Mouse (Mus musculus) heart, postnatal 10 days (tissue): ENCODE results near the gene Naa35. TPM values are rescaled to one million over a fixed set of nuclear protein-coding genes. Genes with fewer than 3 reads are reported as not detected.

Experiments used
- DNase-seq, 2 experiments: peaks; one replicate each; pipeline ENCODE4 v3.0.0; 2021
- intact Hi-C: fragments of 180-260 bp; cut with DNase I; formaldehyde crosslinking; loops from one replicate; pipeline ENCODE4 v1.15.1; 2025
- total RNA-seq, 2 experiments: library from RNA; stranded (reverse); gene quantifications; 2 replicates each; pipeline ENCODE4 v1.2.3; 2021

Naa35 gene
- total RNA-seq, 2 experiments from 2014 or later = 96.1 to 112 TPM

DNA sequence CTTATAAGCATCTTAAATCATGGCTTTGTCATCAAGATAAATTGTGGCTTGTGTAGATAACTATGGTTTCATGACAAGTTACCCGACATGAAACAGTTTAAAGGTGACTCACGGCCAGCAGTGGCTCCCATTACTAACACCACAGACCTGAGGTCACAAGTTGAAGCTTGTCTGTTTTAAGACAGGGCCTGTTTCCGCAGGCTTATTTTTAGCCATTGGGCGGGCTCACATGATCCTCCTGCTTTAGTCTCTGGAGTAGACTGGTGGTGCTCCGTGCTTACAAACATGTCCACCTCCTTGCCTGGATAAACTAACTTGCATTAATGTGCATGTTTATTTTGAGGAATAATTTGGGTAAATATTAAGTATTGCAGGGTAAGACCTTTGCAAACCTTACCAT is 39.8 kb downstream of the Naa35 start:
- DNase-seq = peak; percentile 70 to 76
- intact Hi-C loops = loop anchor here (5.0 kb wide), 1 partner anchor 102 kb away; no protein-coding TSS in a partner anchor

DNA sequence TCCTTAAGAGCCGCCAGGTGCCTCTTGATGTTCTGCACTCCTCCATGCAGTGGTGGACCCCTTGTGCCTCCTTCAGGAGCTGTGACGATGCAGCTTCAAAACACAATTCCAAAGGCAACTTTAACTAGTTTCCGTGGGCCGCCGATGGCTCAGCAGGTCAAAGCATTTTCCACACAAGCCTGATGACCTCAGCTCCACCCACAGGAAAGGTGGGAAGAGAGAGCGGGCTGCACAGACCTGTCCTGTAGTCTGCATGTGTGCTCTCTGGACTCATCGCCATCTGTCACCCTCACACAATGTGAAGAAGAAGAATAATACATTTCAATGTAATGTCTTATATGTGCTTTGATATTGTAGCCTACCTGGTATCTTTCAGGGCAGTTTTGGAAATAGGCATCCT is 41.7 kb downstream of the Naa35 start:
- intact Hi-C loops = loop anchor here (5.0 kb wide), 1 partner anchor 101 kb away; no protein-coding TSS in a partner anchor
- DNase-seq = no peak

DNA sequence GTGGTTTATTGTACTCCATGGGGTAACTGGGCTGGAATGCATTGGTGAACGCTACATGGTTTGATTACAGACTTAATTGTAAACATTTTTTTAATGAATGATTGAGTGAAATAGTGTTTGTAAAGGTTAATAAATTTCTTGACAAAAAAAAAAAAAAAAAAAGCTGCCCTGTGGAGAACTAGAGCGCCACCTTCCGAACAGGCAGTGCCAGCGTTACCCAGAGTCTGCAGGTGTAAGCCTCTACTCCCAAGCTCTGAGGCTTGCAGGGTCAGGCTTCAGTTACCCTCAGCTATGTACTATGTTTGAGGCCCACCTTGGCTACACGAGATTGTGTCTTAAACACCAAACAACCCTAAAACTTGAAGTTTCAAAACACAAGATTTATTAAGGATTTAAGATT is 49.6 kb downstream of the Naa35 start:
- no peak for DNase-seq
- intact Hi-C loops = no loop called here

DNA sequence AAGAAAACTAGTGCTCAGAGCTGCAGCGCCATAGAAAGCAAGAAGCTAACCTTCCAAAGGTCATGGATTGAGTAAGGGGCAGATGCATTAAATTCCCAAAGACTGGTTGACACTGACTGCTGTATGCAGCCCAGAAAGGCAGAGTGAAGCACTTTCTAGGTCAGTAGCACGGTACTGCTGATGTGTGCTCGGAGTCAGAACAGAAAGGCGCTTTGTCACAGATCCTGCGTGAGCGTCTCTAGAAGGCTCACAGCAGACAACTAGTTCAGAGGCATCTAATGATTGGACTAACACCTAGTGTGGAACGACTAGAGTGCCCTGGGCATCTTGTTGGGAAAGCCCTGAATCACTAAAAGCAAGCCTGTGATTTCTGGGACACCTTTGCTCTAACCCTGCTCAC is 52.7 kb downstream of the Naa35 start:
- intact Hi-C loops = no loop called here

DNA sequence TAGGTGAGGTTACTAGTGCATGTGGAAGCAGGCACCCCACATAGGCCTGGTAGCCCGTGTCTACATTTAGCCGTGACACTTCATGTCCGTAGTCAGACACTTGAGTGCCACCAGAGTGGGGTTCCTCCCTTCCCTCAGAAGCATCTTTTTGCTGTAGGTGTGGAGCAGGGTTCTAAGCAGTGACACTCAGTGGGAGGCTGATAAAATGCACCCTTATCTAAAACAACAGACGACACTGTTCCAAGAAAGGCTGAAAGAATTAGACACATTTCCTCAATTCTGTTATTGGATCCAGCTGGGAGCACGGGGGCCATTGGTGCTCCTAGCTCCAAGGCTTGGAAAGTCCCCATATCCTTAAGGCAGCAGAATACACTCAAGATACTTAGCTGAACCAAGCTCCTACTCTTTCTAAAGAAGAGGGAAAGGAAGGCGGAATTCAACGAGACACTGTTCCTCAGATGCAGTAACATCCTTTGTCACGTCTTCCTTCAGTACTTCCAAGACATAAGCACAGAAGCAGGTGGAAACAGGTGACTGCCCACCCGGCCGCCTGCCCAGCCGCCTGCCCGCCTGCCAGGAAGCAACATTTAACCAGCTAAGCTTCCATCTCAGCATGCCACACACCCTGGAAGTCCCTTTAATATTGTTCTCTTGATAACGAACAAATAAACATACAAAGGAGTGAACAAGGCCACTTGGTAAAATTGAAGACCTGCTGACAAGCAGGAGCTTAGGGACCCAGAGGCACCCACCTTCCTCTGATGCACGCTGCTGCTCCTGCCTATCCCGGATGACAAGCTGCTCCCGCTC is 54.5 kb downstream of the Naa35 start:
- intact Hi-C loops = no loop called here
- no peak for DNase-seq

More for the DNA sequence above, 52.7 kb downstream of the Naa35 start:
- no peak for DNase-seq

DNA sequence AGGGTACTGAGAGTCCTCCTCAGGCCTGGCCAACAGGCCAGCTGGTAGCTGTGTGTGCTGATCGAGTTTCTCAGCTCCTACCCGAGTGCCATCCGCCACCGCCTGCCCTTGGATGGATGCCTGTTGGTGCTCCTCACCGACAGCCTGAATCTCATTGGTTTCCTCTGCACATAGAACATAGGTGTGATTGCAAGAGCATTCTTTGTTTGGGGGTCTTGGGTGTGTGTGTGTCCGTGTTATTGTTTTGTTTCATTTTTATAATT is 55.0 kb downstream of the Naa35 start:
- intact Hi-C loops = no loop called here
- no peak for DNase-seq

DNA sequence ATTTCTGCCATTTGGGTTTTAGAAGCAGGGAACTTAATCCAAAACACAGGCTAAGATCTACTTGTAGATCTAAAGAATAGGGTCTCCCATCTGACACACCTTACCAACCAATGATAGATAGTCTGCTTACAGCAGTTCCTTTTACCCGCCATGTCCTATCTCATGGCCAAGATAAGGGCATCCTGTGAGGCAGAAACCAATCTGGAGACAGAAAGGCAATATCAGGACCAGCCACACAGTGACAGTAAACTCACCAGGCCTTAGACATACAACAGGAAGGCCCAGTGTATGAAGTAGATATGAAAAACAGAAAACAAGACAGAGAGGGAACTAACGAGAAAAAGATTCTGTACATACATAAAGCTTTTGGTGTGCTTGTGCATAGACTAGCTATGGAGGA is 57.8 kb downstream of the Naa35 start:
- no peak for DNase-seq
- intact Hi-C loops = no loop called here

DNA sequence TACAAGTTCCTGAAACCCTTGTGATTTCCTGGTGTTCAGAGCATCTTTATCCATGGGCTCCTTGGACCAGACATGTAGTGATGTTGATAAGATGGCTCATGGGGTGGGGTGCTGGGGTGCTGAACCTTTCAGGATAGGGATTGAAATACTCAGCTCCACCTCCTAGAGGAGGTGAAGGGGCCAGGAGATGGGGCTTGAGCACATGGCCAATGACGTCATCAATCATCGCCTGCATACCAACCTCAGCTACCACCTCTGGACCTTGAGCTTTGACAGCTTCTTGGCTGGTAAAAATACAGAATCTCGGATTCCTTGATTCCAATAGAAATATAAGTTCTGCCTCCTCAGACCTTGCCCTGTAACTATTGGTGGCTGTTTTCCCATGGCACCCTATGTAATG is 60.4 kb downstream of the Naa35 start:
- DNase-seq = no peak
- intact Hi-C loops = loop anchor here (5.0 kb wide), 1 partner anchor 77 kb away; no protein-coding TSS in a partner anchor

DNA sequence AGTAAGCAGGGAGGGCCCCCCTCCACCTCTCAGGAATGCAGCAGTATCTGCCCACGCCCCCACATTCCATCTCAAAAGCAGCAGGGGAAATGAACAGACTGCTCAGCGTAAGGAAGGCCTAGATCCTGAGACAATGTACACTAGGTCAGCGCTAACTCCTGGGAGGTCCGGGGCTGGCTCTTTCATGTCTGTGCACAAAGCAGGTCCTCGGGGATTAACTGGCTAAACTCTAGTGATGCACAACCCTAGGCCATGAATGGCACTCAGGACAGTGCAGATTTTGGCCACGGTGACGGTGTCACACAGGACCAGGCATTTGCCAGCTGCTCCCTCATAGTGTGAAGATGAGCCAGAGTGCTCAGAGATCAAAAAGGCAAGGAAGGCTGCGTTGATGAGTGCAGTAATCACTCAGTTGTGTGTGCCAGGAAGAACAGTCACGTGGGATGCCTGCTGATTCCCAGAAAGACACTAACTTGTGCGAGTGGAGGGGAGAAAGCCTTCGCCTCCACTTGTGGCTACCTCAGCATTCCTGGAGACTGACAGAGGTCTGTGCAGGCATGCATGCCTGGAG is 61.7 kb downstream of the Naa35 start:
- intact Hi-C loops = loop anchor here (5.0 kb wide), 1 partner anchor 76 kb away; no protein-coding TSS in a partner anchor
- no peak for DNase-seq

DNA sequence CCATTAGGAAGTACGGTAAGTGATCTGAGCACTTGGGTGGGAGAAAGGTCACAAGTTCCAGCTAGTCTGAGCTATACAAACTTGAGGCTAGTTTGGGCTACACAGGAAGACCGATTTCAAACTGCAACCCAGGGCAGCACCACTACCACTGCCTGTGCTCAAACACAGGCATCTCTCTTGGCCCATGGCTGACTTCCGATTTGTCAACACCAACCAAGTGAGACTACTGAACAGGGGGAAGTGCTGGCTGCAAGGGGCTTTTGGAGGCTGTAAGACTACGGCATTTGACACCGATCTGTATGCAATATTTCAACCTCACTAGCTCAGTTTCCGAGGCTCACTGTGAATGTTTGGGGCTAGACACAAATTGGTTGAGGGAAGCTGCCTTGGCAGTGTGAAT is 62.4 kb downstream of the Naa35 start:
- intact Hi-C loops = loop anchor here (5.0 kb wide), 1 partner anchor 75 kb away; no protein-coding TSS in a partner anchor
- DNase-seq = no peak

DNA sequence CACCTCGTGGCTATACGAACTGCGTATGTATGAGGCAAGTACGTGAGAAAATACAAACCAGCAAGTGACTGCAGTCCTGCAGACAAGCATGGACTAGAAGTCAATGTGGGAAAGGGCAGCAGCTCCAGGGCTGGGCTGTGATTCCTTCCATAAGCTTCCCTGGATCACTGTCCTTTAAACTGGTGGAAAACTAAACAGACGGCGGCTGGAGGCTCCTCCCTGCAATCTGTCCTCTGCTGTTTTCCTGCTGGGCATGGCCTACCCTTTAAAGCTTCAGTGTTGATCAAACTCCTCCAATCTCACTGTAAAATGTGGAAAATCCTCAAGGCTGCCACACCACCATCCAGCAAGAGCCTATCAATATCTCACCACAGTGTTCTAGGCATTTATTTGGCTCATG is 63.5 kb downstream of the Naa35 start:
- DNase-seq = no peak
- intact Hi-C loops = loop anchor here (5.0 kb wide), 1 partner anchor 74 kb away; no protein-coding TSS in a partner anchor

DNA sequence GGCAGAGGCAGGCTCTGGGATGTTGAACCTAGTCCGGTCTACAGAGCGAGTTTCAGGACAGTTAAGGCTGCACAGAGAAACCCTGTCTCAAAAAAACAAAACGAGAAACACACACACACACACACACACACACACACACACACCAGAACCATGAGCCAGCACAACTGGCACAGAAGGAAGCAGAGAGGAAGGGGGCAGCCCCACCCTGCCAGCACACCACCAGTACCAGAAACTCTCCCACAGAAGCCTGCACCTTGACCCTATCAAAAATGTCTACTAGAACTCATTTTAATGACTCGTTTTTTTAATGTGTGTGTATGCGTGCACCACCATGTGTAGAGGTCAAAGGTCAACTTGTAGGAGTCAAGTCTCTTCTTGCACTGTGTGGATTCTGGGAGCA is 64.7 kb downstream of the Naa35 start:
- intact Hi-C loops = loop anchor here (5.0 kb wide), 1 partner anchor 73 kb away; no protein-coding TSS in a partner anchor
- DNase-seq = no peak

DNA sequence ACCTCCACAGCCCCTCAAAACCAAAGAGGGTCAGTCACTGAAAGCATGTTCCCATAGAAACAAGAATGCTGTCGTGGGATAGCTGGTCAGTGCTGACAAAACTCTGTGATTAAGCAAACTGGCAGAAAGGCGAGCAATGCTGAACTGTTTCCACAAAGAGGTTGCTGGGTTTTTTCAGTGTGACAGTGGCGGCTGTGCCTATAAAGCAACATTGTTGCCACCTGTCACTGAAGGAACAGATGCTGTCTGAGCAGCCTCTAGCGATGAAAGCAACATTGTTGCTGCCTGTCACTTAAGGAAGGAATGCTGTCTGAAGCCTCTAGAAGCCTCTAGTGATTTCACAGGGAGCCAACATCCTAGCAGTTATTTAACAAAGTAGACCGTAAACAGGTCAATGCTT is 67.6 kb downstream of the Naa35 start:
- intact Hi-C loops = no loop called here
- no peak for DNase-seq

DNA sequence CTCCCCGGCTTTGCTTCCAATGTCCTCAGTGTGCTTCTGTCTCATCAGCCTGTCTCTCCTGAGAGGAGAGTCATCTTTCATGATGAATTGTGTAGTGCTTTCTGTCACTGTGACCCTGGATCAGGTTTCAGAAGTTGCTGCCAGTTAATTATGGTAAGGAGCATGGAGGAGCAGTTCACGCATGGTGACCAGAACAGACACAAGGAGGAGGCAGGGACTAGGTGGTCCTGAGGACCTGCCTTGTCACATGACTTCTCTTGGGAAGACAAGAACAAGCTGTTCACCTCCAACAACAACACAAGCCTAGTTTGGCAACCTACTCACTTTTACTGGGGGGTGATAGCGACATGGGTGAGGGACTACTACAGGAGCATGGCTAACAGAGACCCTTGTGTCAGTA is 68.1 kb downstream of the Naa35 start:
- intact Hi-C loops = no loop called here
- no peak for DNase-seq

DNA sequence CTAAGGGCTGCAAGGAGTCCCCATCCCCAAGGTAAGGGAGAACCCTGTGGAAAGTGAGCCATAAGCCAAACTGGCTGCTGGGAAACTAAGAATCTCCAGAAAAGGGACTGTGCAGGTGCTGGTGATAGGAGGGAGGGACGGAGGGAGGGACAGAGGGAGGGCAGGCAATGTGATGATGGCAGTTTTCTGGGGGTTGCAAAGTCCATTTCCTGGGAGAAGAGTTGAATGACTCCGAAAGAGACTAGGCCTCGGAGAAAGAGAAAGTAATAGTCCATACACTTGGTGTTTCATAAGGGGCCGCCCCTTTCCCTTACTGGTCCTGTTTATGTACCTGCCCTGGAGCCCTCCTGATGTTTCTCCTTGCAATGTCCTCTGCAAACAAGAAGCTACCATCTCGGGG is 69.4 kb downstream of the Naa35 start:
- intact Hi-C loops = no loop called here

DNA sequence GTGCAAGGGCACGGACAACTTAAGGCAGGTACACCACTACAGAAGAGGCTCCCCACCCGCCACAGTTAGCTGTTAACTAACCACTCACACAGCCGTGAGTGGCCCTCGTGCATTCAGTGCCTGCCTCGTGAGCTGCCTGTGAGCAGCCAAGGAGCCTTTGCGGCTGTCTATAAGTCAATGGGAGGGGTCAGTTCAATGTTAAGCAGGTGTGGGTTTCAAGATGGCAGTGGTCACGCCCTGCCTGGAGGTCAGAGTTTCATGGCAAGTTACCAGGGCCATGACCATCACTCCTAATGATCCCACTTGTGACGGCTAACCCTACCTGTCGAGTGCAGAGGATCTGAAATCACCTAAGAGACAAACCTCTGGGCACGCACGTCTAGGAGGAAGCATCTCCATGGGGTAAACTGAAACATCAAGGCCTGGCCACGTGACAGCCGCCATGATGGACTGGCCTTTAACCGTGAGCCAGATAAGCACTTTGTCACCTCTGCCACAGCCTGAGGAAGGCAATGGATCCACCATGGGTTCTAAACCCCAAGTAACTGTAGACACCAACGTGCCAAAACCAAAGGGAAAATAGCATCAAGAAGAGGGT is 70.8 kb downstream of the Naa35 start:
- intact Hi-C loops = no loop called here
- no peak for DNase-seq

More for the DNA sequence above, 69.4 kb downstream of the Naa35 start:
- no peak for DNase-seq

DNA sequence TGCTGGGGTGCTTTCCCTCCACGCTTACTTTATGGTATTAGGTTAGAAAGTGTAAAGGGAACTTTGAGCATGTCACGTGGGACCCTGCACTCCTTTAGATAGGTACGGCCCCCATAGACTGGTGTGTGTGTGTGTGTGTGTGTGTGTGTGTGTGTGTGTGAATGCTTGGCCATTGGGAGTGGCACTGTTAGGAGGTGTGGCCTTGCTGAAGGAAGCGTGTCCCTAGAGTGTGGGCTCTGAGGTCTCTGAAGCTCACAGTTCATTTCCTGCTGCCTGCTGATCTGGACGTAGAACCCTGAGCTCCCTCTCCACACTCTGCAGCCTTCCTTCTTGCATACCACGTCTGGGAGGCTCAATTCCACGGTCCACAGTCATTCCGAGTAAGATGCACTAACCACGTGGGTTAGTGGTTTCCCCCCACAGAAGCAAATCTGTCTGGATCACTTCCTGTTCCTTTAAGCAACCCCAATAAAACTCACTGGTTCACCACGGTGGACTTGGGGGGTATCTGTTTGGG is 71.3 kb downstream of the Naa35 start:
- no peak for DNase-seq
- intact Hi-C loops = no loop called here

DNA sequence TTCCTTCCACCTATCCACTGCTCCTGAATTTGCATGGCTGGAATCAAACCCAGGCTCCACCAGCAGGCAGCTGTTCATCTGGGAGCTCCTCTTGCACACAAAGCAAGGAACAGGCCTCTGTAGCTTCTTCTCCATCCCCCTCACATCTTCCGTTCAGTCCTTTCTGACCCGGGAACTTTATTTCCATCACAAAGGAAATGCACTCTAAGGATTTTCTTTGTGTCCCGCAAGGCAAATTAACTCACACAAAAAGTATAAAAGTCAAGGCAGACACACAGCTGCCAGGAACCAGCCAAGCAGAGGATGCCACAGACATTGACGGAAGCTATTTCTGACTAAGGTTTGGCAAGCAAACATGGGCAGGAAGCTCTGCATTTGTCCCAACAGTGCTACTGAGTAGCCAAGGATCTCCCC is 71.9 kb downstream of the Naa35 start:
- intact Hi-C loops = no loop called here
- peak in 1 of 2 experiments; percentile 24 for DNase-seq

DNA sequence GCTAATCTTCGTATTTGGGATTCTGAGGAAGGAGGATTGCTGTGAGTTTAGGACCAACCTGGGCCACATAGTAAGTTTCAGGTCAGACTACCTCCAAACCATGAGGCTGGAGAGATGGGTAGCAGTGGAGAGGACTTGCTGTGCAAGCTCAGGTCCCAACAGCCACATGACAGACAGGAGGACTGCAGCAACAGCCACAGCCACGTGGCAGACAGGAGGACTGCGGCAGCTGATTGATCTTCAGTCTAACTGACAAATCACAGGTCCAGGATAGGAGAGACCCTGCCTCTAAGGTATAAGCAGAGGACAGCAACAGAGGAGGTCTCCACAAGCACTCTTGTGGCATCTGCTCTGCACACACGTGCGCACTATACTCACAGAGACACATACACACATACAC is 72.7 kb downstream of the Naa35 start:
- no peak for DNase-seq
- intact Hi-C loops = no loop called here

DNA sequence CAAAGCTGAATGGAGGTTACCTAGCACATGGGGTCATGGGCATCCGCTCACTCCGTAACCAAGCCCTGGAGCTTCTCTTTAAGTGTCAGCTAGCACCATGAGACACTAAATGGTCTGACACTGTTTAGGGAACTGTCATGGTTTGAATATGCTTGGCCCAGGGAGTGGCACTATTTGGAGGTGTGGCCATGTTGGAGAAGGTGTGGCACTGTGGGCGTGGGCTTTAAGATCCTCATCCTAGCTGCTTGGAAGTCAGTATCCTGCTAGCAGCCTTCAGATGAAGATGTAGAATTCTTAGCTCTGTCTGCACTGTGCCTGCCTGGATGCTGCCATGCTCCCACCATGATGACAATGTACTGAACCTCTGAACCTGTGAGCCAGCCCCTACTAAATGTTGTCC is 75.3 kb downstream of the Naa35 start:
- DNase-seq = no peak
- intact Hi-C loops = no loop called here

DNA sequence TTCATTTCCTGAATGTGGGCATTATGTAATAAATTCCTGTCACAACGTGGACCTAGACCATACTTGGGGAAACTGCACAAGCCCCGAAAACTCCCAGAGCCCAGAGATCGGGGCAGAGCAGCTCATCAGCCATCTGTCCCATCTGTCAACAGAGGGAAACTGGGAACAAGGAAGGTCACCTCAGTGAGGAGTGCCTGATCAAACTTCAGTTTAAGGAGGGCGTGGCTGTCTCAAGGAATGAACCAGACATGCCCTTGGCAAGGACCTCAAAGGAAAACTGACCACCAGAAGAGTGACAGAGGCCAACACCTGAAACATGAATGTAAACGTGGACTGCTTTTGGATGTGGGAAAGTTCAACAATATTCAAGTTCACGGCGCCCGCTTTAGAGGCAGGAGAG is 76.3 kb downstream of the Naa35 start:
- intact Hi-C loops = no loop called here
- DNase-seq = no peak

DNA sequence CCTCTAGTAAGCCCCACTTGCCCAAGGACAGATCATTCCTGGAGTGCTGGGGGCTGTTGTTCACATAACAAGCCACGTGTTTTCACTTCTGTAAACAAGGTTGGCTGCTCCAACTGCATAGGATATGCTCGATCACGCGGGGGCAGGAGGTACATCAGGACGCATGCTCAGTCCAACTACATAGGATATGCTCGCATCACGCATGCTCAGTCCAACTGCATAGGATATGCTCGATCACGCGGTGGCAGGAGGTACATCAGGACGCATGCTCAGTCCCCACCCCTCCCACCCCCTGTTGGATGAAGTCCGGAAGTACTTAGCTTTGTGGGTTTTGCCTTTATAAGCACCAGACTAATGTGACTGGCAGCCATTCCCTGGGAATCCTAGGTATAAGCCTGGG is 76.9 kb downstream of the Naa35 start:
- no peak for DNase-seq
- intact Hi-C loops = no loop called here
